Mouse (Mus musculus): ENCODE measurements around the gene Stra6l. TPM values are rescaled to one million over a fixed set of nuclear protein-coding genes. Genes with fewer than 3 reads are reported as not detected.

The Stra6l gene
- total RNA-seq, 2 experiments from 2014 or later = not detected

- DNase-seq (ENCODE audit: low spot score) = no peak
Observed at GRCm38 (mm10) chr4:45844355-45844754, 4.1 kb upstream of the Stra6l start.

GRCm38 (mm10) chr4:45846263-45846662 lies 2.2 kb upstream of the Stra6l start:
- no peak for DNase-seq (ENCODE audit: low spot score)

- DNase-seq (ENCODE audit: low spot score) = no peak
Observed at GRCm38 (mm10) chr4:45848825-45849156, 327 bp downstream of the Stra6l start.

GRCm38 (mm10) chr4:45849419-45849818 lies 955 bp downstream of the Stra6l start:
- DNase-seq (ENCODE audit: low spot score) = no peak

GRCm38 (mm10) chr4:45851640-45852051 lies 3.2 kb downstream of the Stra6l start:
- DNase-seq (ENCODE audit: low spot score) = peak; percentile 81

- peak; percentile 54 for DNase-seq (ENCODE audit: low spot score)
Observed at GRCm38 (mm10) chr4:45853496-45854246, 5.2 kb downstream of the Stra6l start.

- DNase-seq (ENCODE audit: low spot score) = peak; percentile 81
Observed at GRCm38 (mm10) chr4:45855803-45856424, 7.5 kb downstream of the Stra6l start.

- no peak for DNase-seq (ENCODE audit: low spot score)
Observed at GRCm38 (mm10) chr4:45861160-45861559, 12.7 kb downstream of the Stra6l start.

GRCm38 (mm10) chr4:45867416-45867815 lies 19.0 kb downstream of the Stra6l start:
- DNase-seq (ENCODE audit: low spot score) = no peak

- no peak for DNase-seq (ENCODE audit: low spot score)
Observed at GRCm38 (mm10) chr4:45869021-45869815, 20.8 kb downstream of the Stra6l start.

GRCm38 (mm10) chr4:45872147-45872546 lies 23.7 kb downstream of the Stra6l start:
- no peak for DNase-seq (ENCODE audit: low spot score)

GRCm38 (mm10) chr4:45878929-45879328 lies 30.5 kb downstream of the Stra6l start:
- peak; percentile 22 for DNase-seq (ENCODE audit: low spot score)

GRCm38 (mm10) chr4:45882521-45882920 lies 34.1 kb downstream of the Stra6l start:
- no peak for DNase-seq (ENCODE audit: low spot score)

- peak; percentile 4 for DNase-seq (ENCODE audit: low spot score)
Observed at GRCm38 (mm10) chr4:45883250-45883649, 34.8 kb downstream of the Stra6l start.

- no peak for DNase-seq (ENCODE audit: low spot score)
Observed at GRCm38 (mm10) chr4:45889487-45889886, 41.0 kb downstream of the Stra6l start.

GRCm38 (mm10) chr4:45890066-45890761 lies 41.8 kb downstream of the Stra6l start, which contains the start of gene Ccdc180:
Ccdc180 (plus strand) TSS chr4:45890303.
- DNase-seq (ENCODE audit: low spot score) = peak; percentile 33

GRCm38 (mm10) chr4:45896425-45897081 lies 48.1 kb downstream of the Stra6l start:
- DNase-seq (ENCODE audit: low spot score) = no peak

- DNase-seq (ENCODE audit: low spot score) = no peak
Observed at GRCm38 (mm10) chr4:45898413-45898812, 49.9 kb downstream of the Stra6l start.

GRCm38 (mm10) chr4:45909256-45909655 lies 60.8 kb downstream of the Stra6l start:
- DNase-seq (ENCODE audit: low spot score) = no peak

- no peak for DNase-seq (ENCODE audit: low spot score)
Observed at GRCm38 (mm10) chr4:45909924-45910323, 61.5 kb downstream of the Stra6l start.

GRCm38 (mm10) chr4:45911256-45911655 lies 62.8 kb downstream of the Stra6l start:
- DNase-seq (ENCODE audit: low spot score) = no peak

All from gastrocnemius, adult 18-20 months (tissue).